Mouse (Mus musculus) embryonic facial prominence, embryonic 12.5 days (tissue): ENCODE data around the gene Ranbp1. TPM values are rescaled to one million over a fixed set of nuclear protein-coding genes. Genes with fewer than 3 reads are reported as not detected.

Source experiments
- ATAC-seq: fragments of 200-750 bp; cut with Nextera tagmentation; 2 replicates; pipeline ENCODE4 v1.8.0; 2017; ENCODE audit not compliant: insufficient number of reproducible peaks, insufficient read depth, low FRiP score, low TSS enrichment
- H3K27ac ChIP-seq: fragments of 300-500 bp; sonication (generic); 2 replicates; pipeline ENCODE4 v1.5.1; 2016; ENCODE audit warnings: mild to moderate bottlenecking
- H3K27me3 ChIP-seq: fragments of 300-500 bp; sonication (generic); 2 replicates; pipeline ENCODE4 v1.6.1; 2016; ENCODE audit warnings: mild to moderate bottlenecking, moderate library complexity
- H3K36me3 ChIP-seq: fragments of 300-500 bp; sonication (generic); 2 replicates; pipeline ENCODE4 v1.6.1; 2016; ENCODE audit warnings: mild to moderate bottlenecking
- H3K4me1 ChIP-seq: fragments of 300-500 bp; sonication (generic); 2 replicates; pipeline ENCODE4 v1.6.1; 2016
- H3K4me2 ChIP-seq: fragments of 300-500 bp; sonication (generic); replicated peaks from 2 replicates; pipeline ENCODE4 v1.6.1; 2016; ENCODE audit warnings: mild to moderate bottlenecking, moderate library complexity
- H3K4me3 ChIP-seq: fragments of 300-500 bp; sonication (generic); 2 replicates; pipeline ENCODE4 v1.5.1; 2016; ENCODE audit warnings: mild to moderate bottlenecking
- H3K9ac ChIP-seq: fragments of 300-500 bp; sonication (generic); 2 replicates; pipeline ENCODE4 v1.6.1; 2016; ENCODE audit warnings: mild to moderate bottlenecking, moderate library complexity
- H3K9me3 ChIP-seq: fragments of 300-500 bp; sonication (generic); 2 replicates; pipeline ENCODE4 v1.6.1; 2016; ENCODE audit warnings: mild to moderate bottlenecking, moderate library complexity
- WGBS: fragments of 180-500 bp; shearing (Covaris S2); methylation state at CpG from one replicate; pipeline ENCODE4 v1.1.7; 2016; 5-methylcytosine and 5-hydroxymethylcytosine counted together
- polyA plus RNA-seq: library from polyadenylated mRNA; unstranded; fragments of >200 nt; fragmentation: Nextera tagmentation; extraction: Ambion mirVana; gene quantifications from 2 replicates; pipeline ENCODE4 v1.2.1, GENCODE M21; 2016

Ranbp1 gene
- polyA plus RNA-seq, 1 experiment from 2014 or later: 814 TPM

GRCm38 (mm10) chr16:18218580-18218996 lies 29.9 kb downstream of the Ranbp1 start:
- WGBS: 84% methylated on average over 9 of the region's 9 CpGs
- Histone ChIP-seq H3K27me3 (no peaks in the 10 kb centered on the region), H3K27ac (no peak overlapping the region), H3K4me2 (no peak overlapping the region), H3K9me3 (no peaks in the 10 kb centered on the region), H3K9ac (no peak overlapping the region), H3K36me3 (peaks cover 26% of the 10 kb centered on the region), H3K4me1 (peaks cover 16% of the 10 kb centered on the region), H3K4me3 (no peak overlapping the region)
- no peak for ATAC-seq

GRCm38 (mm10) chr16:18217579-18217978 lies 31.0 kb downstream of the Ranbp1 start, which contains the start of gene Ccdc188:
Gene Ccdc188 (plus strand): TSS chr16:18217879.
- Histone ChIP-seq H3K4me2 (no peak within 1 kb of the TSS), H3K9ac (no peak within 1 kb of the TSS), H3K4me3 (no peak within 1 kb of the TSS), H3K36me3 (peaks cover 16% of the 10 kb centered on the region), H3K27me3 (no peaks in the 10 kb centered on the region), H3K4me1 (peaks cover 23% of the 10 kb centered on the region), H3K27ac (no peak within 1 kb of the TSS), H3K9me3 (no peaks in the 10 kb centered on the region)
- 84% methylated on average over 4 of the region's 4 CpGs for WGBS
- no peak for ATAC-seq

GRCm38 (mm10) chr16:18214858-18215257 lies 33.7 kb downstream of the Ranbp1 start:
- no peak for ATAC-seq
- no peaks in the 10 kb centered on the region for H3K27me3 ChIP-seq
- H3K27ac ChIP-seq: no peak overlapping the region
- no peaks in the 10 kb centered on the region for H3K36me3 ChIP-seq
- H3K4me1 ChIP-seq: peaks cover 15% of the 10 kb centered on the region
- WGBS: 82% methylated on average over 7 of the region's 7 CpGs
- H3K4me2 ChIP-seq: no peak overlapping the region
- no peak overlapping the region for H3K4me3 ChIP-seq
- H3K9ac ChIP-seq: no peak overlapping the region
- H3K9me3 ChIP-seq: no peaks in the 10 kb centered on the region

- Histone ChIP-seq H3K4me2 (peak overlapping the region; percentile 3; the same call in 1 of the 2 replicates), H3K9me3 (no peaks in the 10 kb centered on the region), H3K4me3 (no peak overlapping the region), H3K9ac (no peak overlapping the region), H3K36me3 (no peaks in the 10 kb centered on the region), H3K27me3 (no peaks in the 10 kb centered on the region), H3K27ac (0 out of 2 replicates have a peak overlapping the region, but pooled peaks have one; percentile 36), H3K4me1 (peaks cover 13% of the 10 kb centered on the region)
- ATAC-seq: peak; percentile 79
- 36% methylated on average over 6 of the region's 6 CpGs for WGBS
These were observed 34.8 kb downstream of the Ranbp1 start for GRCm38 (mm10) chr16:18213689-18214088.

- H3K27ac ChIP-seq: no peak overlapping the region
- H3K4me1 ChIP-seq: peaks cover 13% of the 10 kb centered on the region
- no peaks in the 10 kb centered on the region for H3K36me3 ChIP-seq
- no peaks in the 10 kb centered on the region for H3K27me3 ChIP-seq
- H3K9ac ChIP-seq: no peak overlapping the region
- H3K9me3 ChIP-seq: no peaks in the 10 kb centered on the region
- ATAC-seq: 0 out of 2 replicates have a peak, but pooled peaks have one; percentile 29
- 41% methylated on average over 10 of the region's 10 CpGs for WGBS
- no peak overlapping the region for H3K4me2 ChIP-seq
- no peak overlapping the region for H3K4me3 ChIP-seq
These were observed 36.9 kb downstream of the Ranbp1 start for GRCm38 (mm10) chr16:18211417-18212171.

GRCm38 (mm10) chr16:18210701-18211416 lies 37.7 kb downstream of the Ranbp1 start:
- ATAC-seq: no peak
- Histone ChIP-seq H3K27me3 (no peaks in the 10 kb centered on the region), H3K27ac (no peak overlapping the region), H3K36me3 (no peaks in the 10 kb centered on the region), H3K4me1 (peaks cover 13% of the 10 kb centered on the region), H3K9ac (no peak overlapping the region), H3K4me2 (no peak overlapping the region), H3K4me3 (no peak overlapping the region), H3K9me3 (no peaks in the 10 kb centered on the region)
- WGBS: 23% methylated on average over 8 of the region's 8 CpGs

GRCm38 (mm10) chr16:18203430-18204091 lies 45.0 kb downstream of the Ranbp1 start:
- no peaks in the 10 kb centered on the region for H3K9me3 ChIP-seq
- no peaks in the 10 kb centered on the region for H3K36me3 ChIP-seq
- H3K4me1 ChIP-seq: peaks cover 7% of the 10 kb centered on the region
- no peak overlapping the region for H3K4me3 ChIP-seq
- no peak overlapping the region for H3K9ac ChIP-seq
- ATAC-seq: no peak
- H3K27ac ChIP-seq: no peak overlapping the region
- H3K27me3 ChIP-seq: 0 out of 2 replicates have a peak, but pooled peaks cover 2% of the 10 kb centered on the region
- H3K4me2 ChIP-seq: no peak overlapping the region
- WGBS: 46% methylated on average over 7 of the region's 7 CpGs

GRCm38 (mm10) chr16:18202061-18202460 lies 46.5 kb downstream of the Ranbp1 start:
- ATAC-seq: no peak
- Histone ChIP-seq H3K36me3 (no peaks in the 10 kb centered on the region), H3K9me3 (no peaks in the 10 kb centered on the region), H3K4me2 (no peak overlapping the region), H3K27ac (no peak overlapping the region), H3K9ac (no peak overlapping the region), H3K4me1 (peaks cover 7% of the 10 kb centered on the region), H3K4me3 (no peak overlapping the region), H3K27me3 (0 out of 2 replicates have a peak, but pooled peaks cover 2% of the 10 kb centered on the region)
- WGBS: 81% methylated on average over 1 of the region's 1 CpGs

GRCm38 (mm10) chr16:18201620-18202019 lies 46.9 kb downstream of the Ranbp1 start:
- Histone ChIP-seq H3K9ac (no peak overlapping the region), H3K9me3 (no peaks in the 10 kb centered on the region), H3K27ac (no peak overlapping the region), H3K4me3 (no peak overlapping the region), H3K27me3 (0 out of 2 replicates have a peak, but pooled peaks cover 2% of the 10 kb centered on the region), H3K36me3 (no peaks in the 10 kb centered on the region), H3K4me1 (peaks cover 7% of the 10 kb centered on the region), H3K4me2 (no peak overlapping the region)
- no peak for ATAC-seq
- WGBS: 17% methylated on average over 1 of the region's 1 CpGs

- no peak overlapping the region for H3K9ac ChIP-seq
- H3K36me3 ChIP-seq: no peaks in the 10 kb centered on the region
- H3K27ac ChIP-seq: no peak overlapping the region
- H3K27me3 ChIP-seq: 0 out of 2 replicates have a peak, but pooled peaks cover 2% of the 10 kb centered on the region
- no peak for ATAC-seq
- H3K9me3 ChIP-seq: no peaks in the 10 kb centered on the region
- no peak overlapping the region for H3K4me3 ChIP-seq
- H3K4me2 ChIP-seq: no peak overlapping the region
- peaks cover 7% of the 10 kb centered on the region for H3K4me1 ChIP-seq
- 78% methylated on average over 2 of the region's 2 CpGs for WGBS
These were observed 48.5 kb downstream of the Ranbp1 start for GRCm38 (mm10) chr16:18200062-18200461.

- no peak for ATAC-seq
- no peak overlapping the region for H3K4me2 ChIP-seq
- no peaks in the 10 kb centered on the region for H3K9me3 ChIP-seq
- 82% methylated on average over 10 of the region's 10 CpGs for WGBS
- H3K36me3 ChIP-seq: no peaks in the 10 kb centered on the region
- H3K27me3 ChIP-seq: 0 out of 2 replicates have a peak, but pooled peaks cover 2% of the 10 kb centered on the region
- H3K27ac ChIP-seq: no peak overlapping the region
- H3K4me3 ChIP-seq: no peak overlapping the region
- H3K9ac ChIP-seq: no peak overlapping the region
- peaks cover 7% of the 10 kb centered on the region for H3K4me1 ChIP-seq
These were observed 50.0 kb downstream of the Ranbp1 start for GRCm38 (mm10) chr16:18198365-18199098.
